Mouse (Mus musculus) heart, embryonic 12.5 days (tissue): Measurements from ENCODE around the gene Esrra. TPM values are rescaled to one million over a fixed set of nuclear protein-coding genes. Genes with fewer than 3 reads are reported as not detected.

Experiments
- ATAC-seq: fragments of 200-750 bp; cut with Nextera tagmentation; 2 replicates; pipeline ENCODE4 v1.8.0; 2017; ENCODE audit warnings: moderate TSS enrichment, moderate library complexity; ENCODE audit not compliant: insufficient number of reproducible peaks, low FRiP score
- H3K27ac ChIP-seq: fragments of 300-500 bp; sonication (generic); 2 replicates; pipeline ENCODE4 v1.5.1; 2016; ENCODE audit warnings: mild to moderate bottlenecking, moderate library complexity; ENCODE audit not compliant: poor library complexity, severe bottlenecking
- H3K27me3 ChIP-seq: fragments of 300-500 bp; sonication (generic); replicated peaks from 2 replicates; pipeline ENCODE4 v1.6.1; 2016; ENCODE audit warnings: mild to moderate bottlenecking, moderate library complexity
- H3K36me3 ChIP-seq: fragments of 300-500 bp; sonication (generic); 2 replicates; pipeline ENCODE4 v1.6.1; 2016; ENCODE audit warnings: mild to moderate bottlenecking, moderate library complexity
- H3K4me1 ChIP-seq: fragments of 300-500 bp; sonication (generic); replicated peaks from 2 replicates; pipeline ENCODE4 v1.6.1; 2016; ENCODE audit warnings: mild to moderate bottlenecking
- H3K4me2 ChIP-seq: fragments of 300-500 bp; sonication (generic); 2 replicates; pipeline ENCODE4 v1.6.1; 2016; ENCODE audit warnings: mild to moderate bottlenecking, moderate library complexity
- H3K4me3 ChIP-seq: fragments of 300-500 bp; sonication (generic); 2 replicates; pipeline ENCODE4 v1.5.1; 2016; ENCODE audit warnings: mild to moderate bottlenecking
- H3K9ac ChIP-seq: fragments of 300-500 bp; sonication (generic); 2 replicates; pipeline ENCODE4 v1.6.1; 2016; ENCODE audit warnings: mild to moderate bottlenecking, moderate library complexity
- H3K9me3 ChIP-seq: fragments of 300-500 bp; sonication (generic); replicated peaks from 2 replicates; pipeline ENCODE4 v1.6.1; 2016; ENCODE audit warnings: mild to moderate bottlenecking, moderate library complexity
- WGBS: fragments of 180-500 bp; shearing (Covaris S2); methylation state at CpG from one replicate; pipeline ENCODE4 v1.1.7; 2016; 5-methylcytosine and 5-hydroxymethylcytosine counted together
- polyA plus RNA-seq: library from polyadenylated mRNA; unstranded; fragments of >200 nt; fragmentation: Nextera tagmentation; extraction: Ambion mirVana; gene quantifications from 2 replicates; pipeline ENCODE4 v1.2.1, GENCODE M21; 2016

Esrra gene
- polyA plus RNA-seq, 1 experiment from 2014 or later = 30.2 TPM

DNA sequence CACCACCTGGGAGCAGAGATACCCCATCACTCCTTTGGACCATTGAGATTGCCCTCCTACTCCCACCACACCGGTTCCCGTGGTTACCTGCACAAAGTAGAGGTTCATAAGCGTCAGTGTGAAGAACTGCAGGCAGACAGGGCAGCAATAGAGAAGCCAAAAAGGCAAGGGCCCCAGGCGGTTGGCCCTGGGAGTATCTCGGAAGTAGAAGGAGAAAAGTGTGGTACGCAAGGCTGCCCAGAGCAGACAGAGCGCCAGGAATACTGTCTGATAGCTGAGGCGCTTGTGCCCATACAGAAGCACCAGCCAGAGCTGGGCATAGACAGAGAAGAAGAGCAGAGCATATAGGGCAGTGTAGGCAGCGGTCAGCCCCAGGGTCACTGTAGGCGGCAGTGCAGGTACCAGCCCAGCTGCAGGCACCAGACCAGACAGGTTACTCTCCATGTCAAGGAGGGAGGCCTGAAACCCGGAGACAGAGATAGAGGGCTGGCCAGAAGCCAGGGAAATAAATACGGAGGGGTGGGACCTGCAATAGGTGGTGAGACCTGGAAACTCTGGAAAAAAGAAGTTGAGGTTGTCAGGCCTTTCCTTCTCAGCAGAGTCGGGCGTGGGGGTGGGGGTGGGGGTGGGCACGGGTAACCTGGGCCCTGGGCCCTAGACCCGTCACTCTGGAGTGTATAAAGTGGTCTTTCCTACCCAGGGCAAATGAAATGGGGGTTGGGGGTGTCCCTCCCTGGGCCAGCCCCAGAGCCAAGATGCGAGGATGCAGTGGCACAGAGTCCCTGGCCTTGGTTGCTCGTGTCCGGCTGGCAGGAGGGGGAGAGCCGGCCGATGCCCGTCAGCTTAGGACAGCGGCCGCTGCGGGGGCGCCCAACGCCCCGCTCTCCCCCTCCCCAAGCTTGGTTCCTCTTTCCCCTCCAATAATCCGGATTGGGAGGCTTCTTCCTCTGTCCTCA, 19.1 kb upstream of the Esrra start:
- H3K36me3 ChIP-seq = peaks cover 9% of the 10 kb centered on the region
- H3K9ac ChIP-seq = peak overlapping the region; percentile 89
- no peak for ATAC-seq
- peaks cover 23% of the 10 kb centered on the region for H3K4me1 ChIP-seq
- H3K4me3 ChIP-seq = peak overlapping the region; percentile 80
- 21% methylated on average over 25 of the region's 29 CpGs for WGBS
- H3K9me3 ChIP-seq = no peaks in the 10 kb centered on the region
- peak overlapping the region; percentile 98 for H3K4me2 ChIP-seq
- peak overlapping the region; percentile 93 for H3K27ac ChIP-seq
- peaks cover 17% of the 10 kb centered on the region for H3K27me3 ChIP-seq

DNA sequence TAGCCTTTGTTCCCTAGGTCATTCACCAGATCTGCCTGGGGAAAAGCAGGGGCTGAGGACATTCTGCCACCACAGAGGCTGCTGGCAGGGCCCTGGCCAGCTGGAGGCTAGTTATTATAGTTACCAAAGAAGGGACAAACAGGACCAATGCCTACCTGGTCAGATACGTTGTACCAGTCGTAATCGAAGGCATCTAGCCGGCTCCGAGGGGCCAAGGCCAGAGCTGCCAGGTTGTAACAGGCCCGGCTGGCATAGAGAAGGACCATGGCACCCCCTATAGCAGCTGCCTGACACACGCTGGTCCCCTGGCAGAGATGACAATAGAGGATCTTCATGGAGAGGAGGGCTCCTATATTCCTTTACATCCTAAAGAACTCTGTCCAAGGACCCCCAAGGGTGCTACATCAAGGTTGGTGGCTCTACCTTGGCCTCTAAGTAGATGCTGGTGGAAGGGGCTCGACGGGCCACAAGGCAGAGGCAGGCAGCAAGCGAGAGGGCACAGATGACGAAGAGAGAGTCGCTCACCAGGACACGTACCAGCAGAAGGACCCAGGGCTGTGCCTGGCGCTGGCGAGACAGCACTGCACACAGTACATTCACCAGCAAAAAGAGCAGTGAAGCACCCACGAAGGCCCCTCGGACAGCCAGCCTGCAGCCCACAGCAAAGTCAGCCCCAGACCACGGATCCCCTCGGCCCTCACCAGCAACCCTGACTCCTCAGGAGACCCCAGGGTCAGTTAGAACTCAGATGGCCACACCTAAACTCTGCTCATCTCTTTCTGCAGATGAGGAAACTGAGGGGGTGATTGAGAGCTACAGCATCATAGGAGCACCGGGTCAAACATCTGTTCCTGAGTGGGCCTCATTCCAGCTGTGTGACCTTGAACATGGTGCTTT, 17.7 kb upstream of the Esrra start:
- H3K9ac ChIP-seq = peak overlapping the region; percentile 16; the same call in 1 of the 2 replicates
- no peak overlapping the region for H3K27ac ChIP-seq
- no peak for ATAC-seq
- H3K4me3 ChIP-seq = no peak overlapping the region
- peaks cover 25% of the 10 kb centered on the region for H3K4me1 ChIP-seq
- no peaks in the 10 kb centered on the region for H3K9me3 ChIP-seq
- H3K4me2 ChIP-seq = 0 out of 2 replicates have a peak overlapping the region, but pooled peaks have one; percentile 98
- H3K36me3 ChIP-seq = 0 out of 2 replicates have a peak, but pooled peaks cover 2% of the 10 kb centered on the region
- H3K27me3 ChIP-seq = peaks cover 28% of the 10 kb centered on the region
- WGBS = 90% methylated on average over 20 of the region's 20 CpGs

DNA sequence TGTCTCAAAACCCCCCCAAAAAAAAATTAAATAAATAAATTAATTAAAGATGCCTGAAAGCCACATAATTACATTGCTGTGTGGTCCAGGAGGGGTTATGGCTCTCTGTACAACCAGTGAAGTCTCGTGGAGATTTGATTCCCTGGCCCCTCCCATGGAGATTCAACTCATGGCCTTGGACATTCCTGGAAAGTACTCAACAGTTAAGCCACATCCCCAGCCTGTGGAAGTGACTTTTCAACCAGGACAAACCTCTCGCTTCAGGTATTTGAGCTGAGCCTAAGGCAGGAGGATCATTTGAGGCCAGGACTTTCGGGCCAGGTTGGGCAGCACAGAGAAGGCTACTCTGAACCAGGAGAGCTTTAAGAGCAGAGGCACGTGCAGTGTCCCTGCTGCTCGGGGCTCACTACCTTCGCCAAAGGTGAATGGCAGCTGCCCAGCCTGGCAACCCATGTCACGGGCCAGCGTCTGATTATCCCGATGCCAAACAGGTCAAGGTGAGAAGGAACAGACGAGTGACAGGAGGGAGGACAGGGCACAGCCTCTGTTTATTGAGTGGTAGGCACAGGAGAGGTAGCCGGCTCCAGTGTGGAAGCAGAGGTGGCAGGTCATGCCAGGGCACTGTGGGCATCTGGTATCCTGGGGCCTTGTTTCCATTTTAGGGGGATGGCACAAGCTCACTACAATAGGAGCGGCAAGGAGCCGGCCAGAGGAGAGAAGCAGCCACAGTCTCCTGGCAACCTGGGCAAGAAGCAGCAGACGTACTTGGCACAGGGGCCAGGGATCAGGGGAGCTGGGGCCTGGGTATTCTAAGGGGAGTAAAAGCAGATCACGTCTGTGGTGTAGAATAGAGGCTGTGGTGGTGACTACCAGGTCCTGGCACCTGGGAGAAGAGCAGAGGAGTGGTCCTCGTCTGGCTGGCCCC, 16.2 kb upstream of the Esrra start:
- H3K4me2 ChIP-seq = no peak overlapping the region
- ATAC-seq = no peak
- 78% methylated on average over 16 of the region's 16 CpGs for WGBS
- peaks cover 44% of the 10 kb centered on the region for H3K27me3 ChIP-seq
- H3K9me3 ChIP-seq = no peaks in the 10 kb centered on the region
- H3K9ac ChIP-seq = no peak overlapping the region
- H3K27ac ChIP-seq = no peak overlapping the region
- no peak overlapping the region for H3K4me3 ChIP-seq
- H3K36me3 ChIP-seq = 0 out of 2 replicates have a peak, but pooled peaks cover 2% of the 10 kb centered on the region
- peaks cover 33% of the 10 kb centered on the region for H3K4me1 ChIP-seq

DNA sequence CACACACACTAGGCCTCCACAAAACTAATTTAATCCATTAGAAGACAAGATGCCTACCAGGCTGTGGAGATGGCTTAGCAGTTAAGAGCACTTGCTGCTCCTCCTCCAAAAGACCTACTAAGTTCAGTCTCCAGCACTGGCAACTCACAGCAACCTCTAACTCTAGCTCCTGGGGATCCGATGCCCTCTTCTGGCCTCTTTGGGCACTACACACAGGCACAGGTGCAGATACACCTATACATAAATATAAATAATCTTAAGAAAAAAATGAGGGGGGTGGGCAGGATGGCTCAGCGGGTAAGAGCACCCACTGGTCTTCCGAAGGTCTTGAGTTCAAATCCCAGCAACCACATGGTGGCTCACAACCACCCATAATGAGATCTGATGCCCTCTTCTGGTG, 14.7 kb upstream of the Esrra start:
- peaks cover 31% of the 10 kb centered on the region for H3K4me1 ChIP-seq
- 0 out of 2 replicates have a peak, but pooled peaks cover 2% of the 10 kb centered on the region for H3K36me3 ChIP-seq
- H3K27ac ChIP-seq = no peak overlapping the region
- H3K27me3 ChIP-seq = peaks cover 59% of the 10 kb centered on the region
- no peaks in the 10 kb centered on the region for H3K9me3 ChIP-seq
- ATAC-seq = no peak
- H3K4me3 ChIP-seq = no peak overlapping the region
- H3K9ac ChIP-seq = no peak overlapping the region
- 14% methylated on average over 3 of the region's 3 CpGs for WGBS
- no peak overlapping the region for H3K4me2 ChIP-seq

DNA sequence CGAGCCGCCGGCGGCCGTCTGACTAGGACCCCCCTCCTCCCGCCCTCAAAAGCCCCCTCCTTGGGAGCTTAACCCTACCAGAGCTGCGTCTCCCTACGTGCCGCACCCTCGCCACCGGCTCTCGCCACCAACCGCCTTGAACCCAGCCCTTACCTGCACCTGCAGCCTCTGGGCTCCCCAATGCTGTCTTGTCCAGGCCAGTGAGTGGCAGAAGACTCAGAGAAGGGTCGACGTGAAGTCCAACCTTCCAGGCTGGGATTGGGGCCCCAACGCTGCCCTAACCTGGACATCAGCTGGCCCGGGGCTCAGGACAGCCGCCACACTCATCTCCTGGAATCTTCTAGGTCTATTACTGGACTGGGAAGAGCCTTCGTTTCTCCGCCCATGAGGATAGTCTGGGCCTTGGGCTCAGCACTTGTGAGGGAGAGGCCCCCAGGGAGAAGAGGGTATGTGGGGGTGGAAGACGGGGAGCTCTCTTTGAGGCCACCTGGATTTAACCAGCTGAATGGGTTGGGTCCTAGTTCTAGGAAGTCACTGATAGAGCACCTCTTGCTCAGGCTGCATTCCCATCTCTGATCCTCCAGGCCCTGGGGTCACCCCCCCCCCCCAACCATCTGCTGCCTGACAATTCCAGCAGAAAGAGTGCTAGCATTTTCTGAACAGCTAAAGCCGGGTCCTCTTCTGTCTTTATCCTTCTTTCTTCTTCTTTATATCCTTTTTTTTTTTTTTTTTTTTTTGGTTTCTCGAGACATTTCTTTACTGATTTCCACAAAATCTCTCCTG, 12.8 kb upstream of the Esrra start, which contains the start of gene Kcnk4:
Kcnk4 (minus strand) TSS at position 321 of the 783 bp plus-strand sequence.
- whole genome bisulfite sequencing = 12% methylated on average over 23 of the region's 23 CpGs
- H3K9ac ChIP-seq = peak within 1 kb of the TSS; percentile 53
- H3K9me3 ChIP-seq = no peaks in the 10 kb centered on the region
- no peak for ATAC-seq
- H3K27ac ChIP-seq = no peak within 1 kb of the TSS
- 0 out of 2 replicates have a peak, but pooled peaks cover 2% of the 10 kb centered on the region for H3K36me3 ChIP-seq
- H3K27me3 ChIP-seq = peaks cover 74% of the 10 kb centered on the region
- peaks cover 14% of the 10 kb centered on the region for H3K4me1 ChIP-seq
- peak within 1 kb of the TSS; percentile 83 for H3K4me2 ChIP-seq
- H3K4me3 ChIP-seq = peak within 1 kb of the TSS; percentile 43

DNA sequence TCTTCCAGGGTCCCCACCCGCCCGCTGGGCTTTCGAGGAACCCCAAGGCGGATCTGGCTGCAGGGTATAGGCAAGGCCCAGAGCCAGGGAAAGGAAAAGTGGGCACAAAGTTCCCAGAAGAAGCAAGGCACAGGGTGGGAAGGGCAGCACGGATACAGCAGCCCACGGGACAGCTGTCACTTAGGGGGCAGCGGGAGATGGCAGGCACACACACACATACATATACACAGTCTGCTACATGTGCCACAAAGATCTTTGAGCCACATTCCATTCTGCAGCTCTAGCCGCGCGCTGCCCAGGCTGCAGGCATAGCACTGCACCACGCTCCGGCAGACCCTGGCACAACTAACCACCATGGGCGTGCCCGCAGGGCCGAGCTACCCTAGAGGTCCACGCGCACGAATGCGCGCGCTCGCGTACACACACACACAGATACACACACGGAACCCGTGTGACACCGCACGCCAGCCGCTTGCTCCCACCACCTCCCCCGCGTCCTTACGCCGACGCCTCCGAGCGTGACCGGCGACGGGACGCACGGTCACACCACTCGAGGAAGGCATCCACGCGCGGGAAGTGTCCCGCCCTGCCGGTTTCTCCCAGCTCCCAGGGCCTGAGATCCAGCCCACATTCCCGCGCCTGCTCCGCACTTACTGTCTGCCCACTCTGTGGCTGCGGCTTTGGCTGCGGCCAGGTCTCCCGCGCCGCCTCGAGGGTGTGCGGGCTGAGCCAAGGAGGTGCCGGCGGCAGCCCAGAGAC, 12.0 kb upstream of the Esrra start:
- Histone ChIP-seq H3K4me2 (peak overlapping the region; percentile 83), H3K27ac (no peak overlapping the region)

DNA sequence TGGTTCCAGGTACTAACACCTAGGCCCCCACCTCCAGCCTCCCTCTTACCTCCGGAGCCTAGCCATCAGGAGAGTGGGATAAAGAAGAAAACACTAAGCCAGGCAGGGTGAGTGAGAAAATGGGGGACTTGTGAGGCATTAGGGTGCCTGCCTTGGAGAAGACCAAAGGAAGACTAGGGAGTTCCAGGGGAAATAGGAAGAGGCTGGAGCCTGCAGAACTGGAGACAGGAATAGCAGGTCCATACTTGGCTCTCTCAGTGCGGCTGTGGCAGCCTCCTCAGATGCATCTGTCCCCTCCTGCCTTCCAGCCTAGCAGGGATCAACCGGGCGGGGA, 11.5 kb upstream of the Esrra start:
- peak overlapping the region; percentile 43 for H3K4me3 ChIP-seq
- H3K4me2 ChIP-seq = peak overlapping the region; percentile 83
- no peak overlapping the region for H3K27ac ChIP-seq
- no peaks in the 10 kb centered on the region for H3K9me3 ChIP-seq
- WGBS = 24% methylated on average over 4 of the region's 4 CpGs
- 0 out of 2 replicates have a peak, but pooled peaks cover 2% of the 10 kb centered on the region for H3K36me3 ChIP-seq
- H3K27me3 ChIP-seq = peaks cover 83% of the 10 kb centered on the region
- peak overlapping the region; percentile 53; the same call in 1 of the 2 replicates for H3K9ac ChIP-seq
- ATAC-seq = no peak
- peaks cover 14% of the 10 kb centered on the region for H3K4me1 ChIP-seq

More for the DNA sequence above, 12.0 kb upstream of the Esrra start:
- Histone ChIP-seq H3K9me3 (no peaks in the 10 kb centered on the region), H3K9ac (peak overlapping the region; percentile 53), H3K4me3 (peak overlapping the region; percentile 43), H3K27me3 (peaks cover 81% of the 10 kb centered on the region), H3K36me3 (0 out of 2 replicates have a peak, but pooled peaks cover 2% of the 10 kb centered on the region), H3K4me1 (peaks cover 14% of the 10 kb centered on the region)
- WGBS = 4% methylated on average over 58 of the region's 58 CpGs
- ATAC-seq = peak; percentile 58

DNA sequence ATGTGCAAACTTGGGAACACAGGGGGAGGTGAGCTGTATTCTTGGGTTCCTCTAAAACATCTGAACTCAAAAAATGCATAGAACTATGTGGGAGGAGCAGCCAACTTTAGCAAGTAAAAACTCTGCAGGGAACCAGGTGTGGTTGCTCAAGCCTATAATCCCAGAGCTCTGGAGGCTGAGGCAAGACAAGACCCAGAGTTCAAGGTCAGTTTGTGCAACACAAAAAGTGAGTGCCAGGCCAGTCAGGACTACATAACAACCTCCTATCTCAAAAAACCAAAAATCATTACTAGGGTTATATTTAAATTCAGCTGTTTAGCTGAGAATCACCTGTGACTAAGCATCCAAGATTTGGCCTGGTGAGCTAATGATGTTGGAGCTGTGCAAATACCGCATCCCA, 10.4 kb upstream of the Esrra start:
- H3K4me3 ChIP-seq = no peak overlapping the region
- 58% methylated on average over 1 of the region's 1 CpGs for WGBS
- H3K4me2 ChIP-seq = no peak overlapping the region
- peaks cover 88% of the 10 kb centered on the region for H3K27me3 ChIP-seq
- H3K4me1 ChIP-seq = peaks cover 17% of the 10 kb centered on the region
- no peak for ATAC-seq
- H3K9ac ChIP-seq = no peak overlapping the region
- H3K27ac ChIP-seq = no peak overlapping the region
- no peaks in the 10 kb centered on the region for H3K36me3 ChIP-seq
- no peaks in the 10 kb centered on the region for H3K9me3 ChIP-seq

DNA sequence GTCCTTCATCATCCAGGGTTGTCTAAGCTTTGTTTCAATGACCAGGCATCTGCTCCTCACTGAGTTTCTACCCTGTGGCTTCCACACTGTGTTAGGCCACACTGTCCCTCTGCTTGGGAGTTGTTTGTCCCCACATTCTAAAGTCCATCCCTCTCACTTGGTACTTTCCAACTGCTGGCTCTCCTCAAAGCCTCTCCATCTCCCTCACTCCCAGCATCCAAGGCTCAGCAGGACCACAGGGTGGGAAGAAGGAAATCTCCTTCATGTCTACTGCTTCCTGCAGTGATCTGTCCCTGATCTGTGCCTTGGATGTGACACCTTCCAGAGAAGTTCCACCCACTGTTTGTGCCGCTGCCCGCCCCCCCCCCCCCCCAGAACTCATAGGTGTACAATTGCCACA, 9.4 kb upstream of the Esrra start:
- Histone ChIP-seq H3K9ac (no peak overlapping the region), H3K27ac (no peak overlapping the region), H3K4me1 (peaks cover 19% of the 10 kb centered on the region), H3K27me3 (peaks cover 94% of the 10 kb centered on the region), H3K36me3 (no peaks in the 10 kb centered on the region), H3K9me3 (peaks cover 3% of the 10 kb centered on the region; the same call in 1 of the 2 replicates), H3K4me3 (no peak overlapping the region), H3K4me2 (no peak overlapping the region)
- no peak for ATAC-seq
- WGBS = 11% methylated on average over 2 of the region's 2 CpGs
